Mouse (Mus musculus): ENCODE measurements around the gene Gm20721.

Gene Gm20721

GRCm38 (mm10) chr2:174297086-174297571, 49.4 kb downstream of the Gm20721 start:
- DNase-seq (ENCODE audit: low spot score in 2 of 2) = peak in 1 of 2 experiments; percentile 38

DNA sequence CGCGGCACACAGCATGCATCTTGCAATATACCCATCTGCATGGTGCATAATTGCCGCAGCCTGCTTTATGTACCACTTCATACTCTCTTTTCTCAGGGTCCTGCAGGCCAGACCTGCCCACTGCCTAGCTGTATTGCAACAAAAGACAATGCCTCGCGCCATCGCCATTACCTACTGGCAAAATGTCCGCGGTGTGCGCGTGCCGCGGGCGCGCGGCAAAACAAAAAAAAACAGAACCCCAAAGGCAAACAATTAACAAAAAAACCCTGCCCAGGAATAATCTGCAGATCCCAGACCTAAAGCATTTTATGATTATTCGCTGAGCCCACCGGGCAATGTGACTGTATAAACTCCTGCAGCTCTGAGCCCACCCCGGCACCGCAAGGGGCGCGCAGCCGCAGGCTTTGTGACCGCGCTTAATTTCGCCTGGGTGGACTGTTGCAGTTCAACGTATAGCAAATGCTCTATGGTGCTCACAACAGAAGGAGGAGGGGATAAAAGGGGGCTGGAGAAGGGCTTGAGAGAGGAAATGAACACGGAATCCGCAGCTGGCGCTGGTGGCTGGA, 50.5 kb downstream of the Gm20721 start:
- DNase-seq (ENCODE audit: low spot score in 2 of 2) = no peak

DNA sequence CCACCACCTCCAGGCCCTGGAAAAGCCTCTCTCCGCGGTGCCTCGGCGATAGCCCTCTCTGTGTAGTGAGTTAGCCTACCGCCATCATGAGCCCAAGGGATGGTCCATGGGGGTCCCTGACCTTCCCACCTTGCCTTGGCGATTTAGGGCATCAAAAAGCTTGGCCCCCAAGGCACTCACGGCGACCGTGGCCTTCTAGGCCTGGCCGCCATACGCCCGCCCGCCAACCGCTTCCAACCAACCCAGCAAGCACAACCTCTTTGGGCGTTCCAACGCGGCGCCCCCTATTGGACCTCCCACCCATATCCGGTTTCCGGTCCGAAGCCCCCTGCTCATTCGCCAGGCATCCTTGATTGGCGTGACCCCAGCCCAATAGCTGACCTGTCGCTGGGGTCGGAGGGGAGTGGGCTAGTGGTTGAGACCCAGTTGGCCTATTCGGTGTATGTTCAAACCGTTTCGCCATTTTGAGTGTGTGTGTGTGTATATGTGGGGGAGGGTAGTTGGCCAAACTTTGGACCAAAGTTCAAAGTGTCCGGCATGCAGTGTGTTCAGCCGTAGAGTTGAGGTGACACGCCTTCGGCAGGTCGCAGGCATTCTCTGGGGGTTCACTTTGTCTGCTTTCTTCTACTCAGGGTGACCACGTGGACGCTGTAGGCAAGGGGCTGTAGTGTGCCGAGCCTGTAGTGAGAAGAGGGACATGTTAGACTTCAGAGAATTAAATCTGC, 51.2 kb downstream of the Gm20721 start:
- DNase-seq (ENCODE audit: low spot score in 2 of 2) = peak; percentile 57 to 61

DNA sequence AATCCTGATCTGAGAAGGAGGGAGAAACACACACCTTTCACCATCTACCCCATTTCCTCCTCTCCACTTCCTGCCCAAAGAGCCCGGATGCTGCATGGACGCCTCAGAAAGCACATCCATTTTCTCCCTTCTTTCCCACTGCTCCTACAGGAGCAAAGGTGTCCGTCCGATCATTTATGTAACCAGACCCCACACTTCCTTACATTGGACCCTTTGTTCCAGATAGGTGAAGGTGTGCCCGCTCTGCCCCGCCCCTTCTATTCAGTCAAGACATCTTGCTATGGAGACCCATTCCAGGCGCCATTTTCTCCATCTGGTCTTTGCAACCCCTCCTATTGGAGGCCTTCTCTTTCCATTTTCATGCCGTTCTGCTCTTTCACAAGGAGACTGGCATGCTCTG, 52.1 kb downstream of the Gm20721 start:
- DNase-seq (ENCODE audit: low spot score in 2 of 2) = no peak

- no peak for DNase-seq (ENCODE audit: low spot score in 2 of 2)
Measured at GRCm38 (mm10) chr2:174291662-174292030, 54.9 kb downstream of the Gm20721 start.

DNA sequence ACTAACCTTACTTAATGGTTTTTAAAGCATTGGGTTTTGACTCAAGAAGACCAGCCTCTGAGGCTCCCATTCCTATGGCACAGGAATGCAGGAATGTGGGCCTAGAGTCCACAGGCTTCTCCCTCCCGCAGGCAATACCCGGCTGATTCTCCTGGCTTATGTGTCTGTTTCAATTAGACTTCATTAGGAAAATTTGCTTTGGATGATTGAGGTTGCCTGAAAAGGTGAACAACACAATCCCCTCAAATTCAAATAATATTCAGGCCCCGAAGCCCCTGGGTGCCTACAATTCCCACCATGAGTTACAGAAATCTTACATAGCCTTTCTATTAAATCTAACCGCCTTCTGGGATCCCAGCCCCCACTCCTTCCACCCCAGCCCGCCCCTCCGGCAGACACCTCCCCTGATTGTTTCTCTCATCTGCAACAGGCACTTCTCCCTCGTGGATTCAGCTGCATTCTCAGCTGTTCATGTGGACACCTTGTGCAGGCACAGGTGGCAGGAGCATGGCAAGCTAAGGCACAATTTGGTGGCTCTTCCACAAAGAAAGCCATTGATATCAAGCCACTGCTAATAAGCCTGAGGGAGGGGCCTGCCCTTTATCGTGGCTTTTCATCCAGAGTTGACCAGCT, 55.4 kb downstream of the Gm20721 start:
- DNase-seq (ENCODE audit: low spot score in 2 of 2) = no peak

DNA sequence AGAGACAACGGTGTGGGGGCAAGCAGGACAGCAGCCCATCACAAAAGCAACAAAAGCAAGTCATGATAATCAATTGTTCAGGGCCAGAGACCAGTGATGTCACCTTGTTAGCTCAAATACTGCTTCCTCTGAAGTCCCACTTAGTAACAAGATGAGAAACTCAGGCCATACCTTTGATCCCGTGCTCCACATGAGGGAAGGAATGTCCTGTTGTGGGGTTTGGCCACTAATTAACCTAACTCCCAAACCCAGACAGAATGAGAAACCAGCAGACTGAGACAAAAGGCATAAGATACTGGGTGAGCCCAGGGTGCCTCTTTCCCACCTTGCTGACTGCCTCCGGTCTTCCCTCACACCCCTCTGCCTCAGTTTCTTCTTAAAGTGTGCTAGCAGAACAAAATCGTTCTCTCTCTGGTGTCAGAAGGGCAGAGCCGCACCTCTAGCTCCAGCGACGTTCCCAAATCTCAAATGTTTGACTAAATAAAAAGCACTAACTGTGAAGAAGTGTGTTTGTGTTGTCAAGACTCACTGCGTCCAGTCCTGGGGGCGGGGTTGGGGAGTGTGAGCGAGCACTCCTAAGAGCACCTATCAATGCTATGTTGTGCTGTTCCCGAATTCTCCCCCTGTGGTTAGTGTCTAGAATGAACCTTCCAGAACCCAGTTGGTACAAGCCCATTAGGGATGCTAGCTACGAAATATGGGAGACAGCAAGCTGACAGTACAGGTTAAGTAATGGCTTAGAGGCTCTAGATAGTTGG, 57.7 kb downstream of the Gm20721 start:
- DNase-seq (ENCODE audit: low spot score in 2 of 2) = no peak

DNA sequence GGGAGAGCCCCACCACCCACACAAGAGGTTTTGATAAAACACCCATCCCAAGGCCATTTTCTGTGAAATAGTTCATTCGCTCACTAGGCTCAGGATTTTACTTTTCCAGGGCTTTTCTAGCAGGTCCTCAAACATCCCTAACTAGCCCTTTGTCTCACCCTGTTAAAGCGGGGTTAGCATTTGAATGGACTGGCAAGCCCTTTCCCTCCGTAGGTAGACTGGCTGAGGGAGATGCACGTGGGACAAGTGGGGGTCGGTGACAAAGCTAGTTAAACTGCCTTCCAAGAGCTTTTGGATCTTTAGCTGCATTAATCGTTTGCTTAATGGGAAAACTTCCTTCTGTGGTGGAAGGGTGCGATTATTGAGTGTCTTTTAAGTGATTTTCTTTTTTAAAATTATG, 58.6 kb downstream of the Gm20721 start:
- DNase-seq (ENCODE audit: low spot score in 2 of 2) = no peak

GRCm38 (mm10) chr2:174285921-174286470, 60.5 kb downstream of the Gm20721 start:
- no peak for DNase-seq (ENCODE audit: low spot score in 2 of 2)

DNA sequence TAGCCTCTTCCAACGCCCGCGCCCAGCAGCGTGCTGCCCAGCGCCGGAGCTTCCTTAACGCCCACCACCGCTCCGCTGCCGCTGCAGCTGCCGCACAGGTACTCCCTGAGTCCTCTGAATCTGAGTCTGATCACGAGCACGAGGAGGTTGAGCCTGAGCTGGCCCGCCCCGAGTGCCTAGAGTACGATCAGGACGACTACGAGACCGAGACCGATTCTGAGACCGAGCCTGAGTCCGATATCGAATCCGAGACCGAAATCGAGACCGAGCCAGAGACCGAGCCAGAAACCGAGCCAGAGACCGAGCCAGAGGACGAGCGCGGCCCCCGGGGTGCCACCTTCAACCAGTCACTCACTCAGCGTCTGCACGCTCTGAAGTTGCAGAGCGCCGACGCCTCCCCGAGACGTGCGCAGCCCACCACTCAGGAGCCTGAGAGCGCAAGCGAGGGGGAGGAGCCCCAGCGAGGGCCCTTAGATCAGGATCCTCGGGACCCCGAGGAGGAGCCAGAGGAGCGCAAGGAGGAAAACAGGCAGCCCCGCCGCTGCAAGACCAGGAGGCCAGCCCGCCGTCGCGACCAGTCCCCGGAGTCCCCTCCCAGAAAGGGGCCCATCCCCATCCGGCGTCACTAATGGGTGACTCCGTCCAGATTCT, 61.6 kb downstream of the Gm20721 start:
- DNase-seq (ENCODE audit: low spot score in 2 of 2) = no peak

GRCm38 (mm10) chr2:174284011-174284410, 62.5 kb downstream of the Gm20721 start, which contains the start of gene Gnas:
Gnas (plus strand) TSS chr2:174284320.
- no peak for DNase-seq (ENCODE audit: low spot score in 2 of 2)

GRCm38 (mm10) chr2:174283341-174283740, 63.2 kb downstream of the Gm20721 start:
- no peak for DNase-seq (ENCODE audit: low spot score in 2 of 2)
